Mouse (Mus musculus) layer of hippocampus, postnatal 25 days (tissue): Measurements from ENCODE around the gene Mfsd4a. TPM values are rescaled to one million over a fixed set of nuclear protein-coding genes. Genes with fewer than 3 reads are reported as not detected.

Source experiments
- DNase-seq, 2 experiments: peaks; one replicate each; pipeline ENCODE4 v3.0.0; 2022; ENCODE audit warnings: mixed read lengths in 2 of 2, low spot score in 1 of 2; ENCODE audit errors: extremely low spot score in 1 of 2
- total RNA-seq, 2 experiments: library from RNA; stranded (reverse); gene quantifications; 2 replicates each; pipeline ENCODE4 v1.2.3; 2021

The Mfsd4a gene
- total RNA-seq, result 10 to 100 TPM; 61.3 to 72.8 TPM

- peak; percentile 33 to 40 for DNase-seq
Measured at GRCm38 (mm10) chr1:132067261-132068255, at the start of gene Mfsd4a. Gene Mfsd4a (minus strand): TSS chr1:132068062.

- DNase-seq, result peak; percentile 73 to 92
Measured at GRCm38 (mm10) chr1:132116606-132117005, 48.7 kb upstream of the Mfsd4a start.

- DNase-seq, result no peak
Measured at GRCm38 (mm10) chr1:132113098-132113497, 45.2 kb upstream of the Mfsd4a start.

- no peak for DNase-seq
Measured at GRCm38 (mm10) chr1:132112426-132112825, 44.6 kb upstream of the Mfsd4a start.

- DNase-seq, result no peak
Measured at GRCm38 (mm10) chr1:132111411-132111810, 43.5 kb upstream of the Mfsd4a start.

GRCm38 (mm10) chr1:132109368-132109767 is 41.5 kb upstream of the Mfsd4a start:
- no peak for DNase-seq

GRCm38 (mm10) chr1:132104353-132104752 is 36.5 kb upstream of the Mfsd4a start:
- no peak for DNase-seq

- DNase-seq, result no peak
Measured at GRCm38 (mm10) chr1:132101953-132102697, 34.3 kb upstream of the Mfsd4a start.

- DNase-seq, result no peak
Measured at GRCm38 (mm10) chr1:132099775-132100174, 31.9 kb upstream of the Mfsd4a start.

GRCm38 (mm10) chr1:132099016-132099415 is 31.2 kb upstream of the Mfsd4a start:
- no peak for DNase-seq

GRCm38 (mm10) chr1:132098076-132098475 is 30.2 kb upstream of the Mfsd4a start:
- no peak for DNase-seq

GRCm38 (mm10) chr1:132095356-132096004 is 27.6 kb upstream of the Mfsd4a start:
- DNase-seq, result no peak

GRCm38 (mm10) chr1:132093269-132093668 is 25.4 kb upstream of the Mfsd4a start:
- DNase-seq, result no peak

- DNase-seq, result no peak
Measured at GRCm38 (mm10) chr1:132090266-132090665, 22.4 kb upstream of the Mfsd4a start.

GRCm38 (mm10) chr1:132089767-132090166 is 21.9 kb upstream of the Mfsd4a start:
- no peak for DNase-seq

- DNase-seq, result no peak
Measured at GRCm38 (mm10) chr1:132088181-132088671, 20.4 kb upstream of the Mfsd4a start.

- no peak for DNase-seq
Measured at GRCm38 (mm10) chr1:132085181-132086049, 17.6 kb upstream of the Mfsd4a start.

- no peak for DNase-seq
Measured at GRCm38 (mm10) chr1:132078413-132078812, 10.6 kb upstream of the Mfsd4a start.

GRCm38 (mm10) chr1:132075576-132075975 is 7.7 kb upstream of the Mfsd4a start:
- DNase-seq, result no peak

- no peak for DNase-seq
Measured at GRCm38 (mm10) chr1:132070659-132071058, 2.8 kb upstream of the Mfsd4a start.
